Mouse (Mus musculus) thymus, adult 2 months (tissue): ENCODE data around the gene Ctnnbl1. TPM values are rescaled to one million over a fixed set of nuclear protein-coding genes. Genes with fewer than 3 reads are reported as not detected.

Source experiments
- DNase-seq: peaks from one replicate; pipeline ENCODE4 v3.0.0; 2021
- H3K27ac ChIP-seq: fragments of 200-500 bp; 2 replicates; pipeline ENCODE4 v1.5.1; 2012; ENCODE audit warnings: low read length, control low read depth; ENCODE audit not compliant: control insufficient read depth, insufficient read depth
- H3K27me3 ChIP-seq: fragments of 200-500 bp; 2 replicates; pipeline ENCODE4 v1.6.1; 2012; ENCODE audit warnings: mild to moderate bottlenecking, low read length, moderate library complexity, mixed read lengths; ENCODE audit not compliant: control insufficient read depth, insufficient read depth
- H3K36me3 ChIP-seq: fragments of 200-500 bp; 2 replicates; pipeline ENCODE4 v1.6.1; 2012; ENCODE audit warnings: mild to moderate bottlenecking, low read length, moderate library complexity; ENCODE audit not compliant: control insufficient read depth, insufficient read depth
- H3K4me1 ChIP-seq: fragments of 200-500 bp; replicated peaks from 2 replicates; pipeline ENCODE4 v1.6.1; 2012; ENCODE audit warnings: low read length; ENCODE audit not compliant: control insufficient read depth, insufficient read depth
- H3K4me3 ChIP-seq: fragments of 200-500 bp; 2 replicates; pipeline ENCODE4 v1.5.1; 2012; ENCODE audit warnings: mild to moderate bottlenecking, low read length, control low read depth, moderate library complexity; ENCODE audit not compliant: control insufficient read depth, insufficient read depth
- CTCF ChIP-seq: fragments of 200-500 bp; IDR thresholded peaks from 2 replicates; pipeline ENCODE4 v1.5.1; 2012; ENCODE audit warnings: mild to moderate bottlenecking, control low read depth, low read length, moderate library complexity, borderline replicate concordance; ENCODE audit not compliant: control insufficient read depth, poor library complexity, insufficient read depth; ENCODE audit errors: extremely low read depth
- POLR2A ChIP-seq: fragments of 200-500 bp; IDR thresholded peaks from 2 replicates; pipeline ENCODE4 v1.6.1; 2012; ENCODE audit warnings: mild to moderate bottlenecking, low read length, control low read depth, moderate library complexity; ENCODE audit not compliant: control insufficient read depth, poor library complexity, insufficient read depth; ENCODE audit errors: extremely low read depth
- WGBS: fragments of 180-500 bp; shearing (Covaris S2); methylation state at CpG from one replicate; pipeline ENCODE4 v1.1.7; 2018; 5-methylcytosine and 5-hydroxymethylcytosine counted together
- polyA plus RNA-seq: library from polyadenylated mRNA; depleted of rRNA; stranded (reverse); fragments of >200 nt; gene quantifications from 2 replicates; pipeline ENCODE4 v1.2.3, GENCODE M21; 2012

Ctnnbl1 gene
- polyA plus RNA-seq, 1 experiment, result 68.5 TPM

GRCm38 (mm10) chr2:157858317-157858716 lies 121.1 kb downstream of the Ctnnbl1 start:
- Histone ChIP-seq H3K27ac (no peak overlapping the region), H3K27me3 (no peaks in the 10 kb centered on the region; the same call in 1 of the 2 replicates), H3K36me3 (no peaks in the 10 kb centered on the region), H3K4me3 (no peak overlapping the region), H3K4me1 (no peaks in the 10 kb centered on the region)
- 77% methylated on average over 7 of the region's 7 CpGs for WGBS
- no peak for DNase-seq
- TF ChIP-seq POLR2A (no peak), CTCF (no peak)

- Histone ChIP-seq H3K36me3 (no peaks in the 10 kb centered on the region), H3K4me3 (no peak overlapping the region), H3K4me1 (no peaks in the 10 kb centered on the region), H3K27ac (no peak overlapping the region), H3K27me3 (no peaks in the 10 kb centered on the region; the same call in 1 of the 2 replicates)
- 94% methylated on average over 8 of the region's 8 CpGs for WGBS
- TF ChIP-seq CTCF, result no peak
- TF ChIP-seq POLR2A, result no peak
- no peak for DNase-seq
These were observed 122.0 kb downstream of the Ctnnbl1 start for GRCm38 (mm10) chr2:157859046-157859701.

- DNase-seq, result no peak
- Histone ChIP-seq H3K27ac (no peak overlapping the region), H3K27me3 (no peaks in the 10 kb centered on the region), H3K4me3 (no peak overlapping the region), H3K4me1 (no peaks in the 10 kb centered on the region), H3K36me3 (no peaks in the 10 kb centered on the region)
- WGBS, result 95% methylated on average over 10 of the region's 10 CpGs
- TF ChIP-seq POLR2A (no peak), CTCF (no peak)
These were observed 124.2 kb downstream of the Ctnnbl1 start for GRCm38 (mm10) chr2:157861273-157861944.

- WGBS, result 93% methylated on average over 10 of the region's 10 CpGs
- TF ChIP-seq CTCF (no peak), POLR2A (no peak)
- H3K27ac ChIP-seq, result no peak overlapping the region
- H3K36me3 ChIP-seq, result no peaks in the 10 kb centered on the region
- H3K4me3 ChIP-seq, result no peak overlapping the region
- H3K27me3 ChIP-seq, result no peaks in the 10 kb centered on the region
- no peaks in the 10 kb centered on the region for H3K4me1 ChIP-seq
- no peak for DNase-seq
These were observed 125.1 kb downstream of the Ctnnbl1 start for GRCm38 (mm10) chr2:157862306-157862705.

GRCm38 (mm10) chr2:157867126-157867525 lies 129.9 kb downstream of the Ctnnbl1 start:
- H3K4me3 ChIP-seq, result no peak overlapping the region

GRCm38 (mm10) chr2:157870247-157870646 lies 133.0 kb downstream of the Ctnnbl1 start:
- H3K27ac ChIP-seq, result no peak overlapping the region
- H3K4me3 ChIP-seq, result no peak overlapping the region
- no peak for TF ChIP-seq POLR2A
- TF ChIP-seq CTCF, result no peak
- no peak for DNase-seq
- 95% methylated on average over 6 of the region's 6 CpGs for WGBS
- peaks cover 10% of the 10 kb centered on the region for H3K36me3 ChIP-seq
- H3K27me3 ChIP-seq, result no peaks in the 10 kb centered on the region
- H3K4me1 ChIP-seq, result no peaks in the 10 kb centered on the region

More at GRCm38 (mm10) chr2:157867126-157867525, 129.9 kb downstream of the Ctnnbl1 start:
- H3K27me3 ChIP-seq, result no peaks in the 10 kb centered on the region
- no peaks in the 10 kb centered on the region for H3K4me1 ChIP-seq
- H3K27ac ChIP-seq, result no peak overlapping the region
- TF ChIP-seq CTCF (no peak), POLR2A (no peak)
- peaks cover 6% of the 10 kb centered on the region; the same call in 1 of the 2 replicates for H3K36me3 ChIP-seq
- WGBS, result 98% methylated on average over 3 of the region's 3 CpGs
- DNase-seq, result no peak
